Mouse (Mus musculus): ENCODE data around the gene Aox3. TPM values are rescaled to one million over a fixed set of nuclear protein-coding genes. Genes with fewer than 3 reads are reported as not detected.
A peak's percentile ranks its signal among the peaks of the same experiment; 100 is the strongest.

Aox3 gene
- total and polyA plus RNA-seq, 3 experiments: 0.08 to 0.43 (median 0.14) TPM

DNA sequence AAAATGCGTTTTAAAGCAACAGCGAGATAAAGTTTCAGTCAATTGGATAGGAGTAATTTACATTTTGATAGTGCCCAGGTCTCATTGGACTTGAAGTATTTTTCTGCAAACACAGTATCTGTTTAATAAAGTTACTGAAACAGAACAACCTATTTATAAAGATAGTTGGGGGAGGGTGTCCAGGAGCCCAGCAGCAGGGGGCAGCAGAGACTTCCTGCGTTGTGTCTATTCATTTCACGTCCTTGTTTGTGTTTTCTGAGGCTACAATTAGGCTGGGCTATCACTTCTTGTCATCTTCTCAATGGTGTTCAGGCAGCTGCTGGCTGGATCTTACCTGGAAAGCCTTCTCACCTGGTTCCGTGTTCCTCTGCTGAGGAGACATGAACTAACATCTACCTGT, 43.8 kb downstream of the Aox3 start:
- Histone ChIP-seq H3K9ac (ENCODE audit: insufficient read depth, low read depth) (no peak overlapping the region), H3K4me3 (replicated peaks in 1 of 3; ENCODE audit: low read depth in 2 of 3, low read length in 2 of 3, poor library complexity in 1 of 3) (no peak overlapping the region), H3K27ac (ENCODE audit: insufficient read depth, low read depth) (no peak overlapping the region), H3K9me3 (replicated peaks; ENCODE audit: low read length) (no peaks in the 10 kb centered on the region), H3K4me2 (ENCODE audit: insufficient read depth, low read depth, poor library complexity, severe bottlenecking) (no peak overlapping the region), H3K4me1 (ENCODE audit: control insufficient read depth in 1 of 2, insufficient read depth in 2 of 2) (peaks cover 0 to 3% of the 10 kb centered on the region in 2 experiments; a peak in 1 of 4 replicates), H3K79me2 (replicated peaks; ENCODE audit: control insufficient read depth, extremely low read depth, insufficient read depth, poor library complexity, severe bottlenecking) (no peaks in the 10 kb centered on the region), H3K27me3 (replicated peaks) (no peaks in the 10 kb centered on the region), H3K36me3 (replicated peaks in 1 of 2; ENCODE audit: control insufficient read depth in 1 of 2, insufficient read depth in 1 of 2, low read length in 1 of 2) (no peaks in the 10 kb centered on the region)
- TF ChIP-seq SIN3A (IDR thresholded peaks at IDR 0.05; ENCODE audit: low read length) (no peak), MAFK (IDR thresholded peaks at IDR 0.05; ENCODE audit: insufficient replicate concordance, low read length) (no peak), SMC3 (IDR thresholded peaks at IDR 0.05; ENCODE audit: low read depth, low read length) (peak; percentile 98), MYC (IDR thresholded peaks at IDR 0.05; ENCODE audit: low read depth, low read length) (no peak), CTCF (conservative IDR thresholded peaks at IDR 0.05 in 1 of 2, IDR thresholded peaks at IDR 0.05 in 1 of 2; ENCODE audit: low read depth in 2 of 2, low read length in 2 of 2) (peak; percentile 65 to 97), BHLHE40 (IDR thresholded peaks at IDR 0.05; ENCODE audit: low read depth, low read length) (0 out of 2 replicates have a peak, but pooled peaks have one; percentile 10), KAT2A (IDR thresholded peaks at IDR 0.05; ENCODE audit: insufficient replicate concordance, low read length) (no peak), ZC3H11A (IDR thresholded peaks at IDR 0.05; ENCODE audit: low read depth, low read length) (peak; percentile 95), CHD1 (IDR thresholded peaks at IDR 0.05; ENCODE audit: low read depth, low read length) (no peak), RAD21 (IDR thresholded peaks at IDR 0.05; ENCODE audit: low read depth, low read length) (peak; percentile 94), JUN (IDR thresholded peaks at IDR 0.05; ENCODE audit: insufficient read depth, low read depth, low read length) (no peak), IRF4 (IDR thresholded peaks at IDR 0.05; ENCODE audit: low read depth, low read length) (peak; percentile 57), USF2 (conservative IDR thresholded peaks at IDR 0.05; ENCODE audit: low read depth, low read length) (no peak), CHD2 (IDR thresholded peaks at IDR 0.05; ENCODE audit: low read length) (0 out of 2 replicates have a peak, but pooled peaks have one; percentile 49), MEF2A (IDR thresholded peaks at IDR 0.05; ENCODE audit: borderline replicate concordance, low read depth, low read length) (peak; percentile 44; the same call in 1 of the 2 replicates), MAZ (IDR thresholded peaks at IDR 0.05; ENCODE audit: low read depth, low read length) (no peak), NELFE (IDR thresholded peaks at IDR 0.05; ENCODE audit: low read depth, low read length) (0 out of 2 replicates have a peak, but pooled peaks have one; percentile 25)
- in situ Hi-C loops (cut with MboI; ENCODE audit: low pct_ligation_motif_present, low pct_unique_long_range_greater_than_20kb, low sequenced_read_pairs) (loop anchor here (5.0 kb wide), 1 partner anchor 116 kb away; no protein-coding TSS in a partner anchor), dilution Hi-C loops (cut with MboI; ENCODE audit: extremely low pct_ligation_motif_present, extremely low pct_unique_long_range_greater_than_20kb, low sequenced_read_pairs) (no loop called here)
- DNase-seq (ENCODE audit: extremely low read depth): peak; percentile 51

DNA sequence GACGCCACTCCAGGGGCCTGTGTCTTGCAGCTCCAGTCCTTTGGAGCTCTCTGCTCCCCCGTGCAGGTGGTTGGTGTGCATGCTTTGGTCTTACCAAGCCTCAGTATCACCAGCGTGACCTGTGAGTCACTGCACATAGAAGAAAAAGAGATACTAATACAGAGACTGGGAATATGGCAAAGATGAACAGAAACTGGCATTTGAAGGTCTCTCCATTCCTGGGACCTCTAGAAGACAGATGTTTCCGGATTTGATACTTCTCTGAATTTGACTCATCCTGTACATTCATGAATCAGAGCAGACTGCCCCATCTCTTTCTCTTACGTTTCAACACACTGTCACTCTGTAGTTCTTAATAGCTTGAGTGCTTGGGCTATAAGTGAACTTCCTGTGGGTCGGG, 57.0 kb downstream of the Aox3 start:
- in situ Hi-C loops (cut with MboI; ENCODE audit: low pct_ligation_motif_present, low pct_unique_long_range_greater_than_20kb, low sequenced_read_pairs): no loop called here
- dilution Hi-C loops (cut with MboI; ENCODE audit: extremely low pct_ligation_motif_present, extremely low pct_unique_long_range_greater_than_20kb, low sequenced_read_pairs): no loop called here
- H3K4me3 ChIP-seq (replicated peaks in 1 of 3; ENCODE audit: low read depth in 2 of 3, low read length in 2 of 3, poor library complexity in 1 of 3): no peak overlapping the region
- TF ChIP-seq NRF1 (IDR thresholded peaks at IDR 0.05; ENCODE audit: low read depth, low read length) (no peak), RCOR1 (conservative IDR thresholded peaks at IDR 0.05; ENCODE audit: low read depth, low read length) (peak; percentile 80; the same call in 1 of the 2 replicates), MAX (IDR thresholded peaks at IDR 0.05; ENCODE audit: low read length) (peak; percentile 53; the same call in 1 of the 2 replicates), ZNF384 (IDR thresholded peaks at IDR 0.05; ENCODE audit: low read depth, low read length) (no peak), HCFC1 (IDR thresholded peaks at IDR 0.05; ENCODE audit: low read depth, low read length) (no peak), CTCF (conservative IDR thresholded peaks at IDR 0.05 in 1 of 2, IDR thresholded peaks at IDR 0.05 in 1 of 2; ENCODE audit: low read depth in 2 of 2, low read length in 2 of 2) (no peak), GABPA (IDR thresholded peaks at IDR 0.05; ENCODE audit: insufficient replicate concordance, low read depth, low read length) (no peak), ETS1 (conservative IDR thresholded peaks at IDR 0.05; ENCODE audit: low read depth, low read length) (peak; percentile 87), EP300 (IDR thresholded peaks at IDR 0.05; ENCODE audit: low read length) (peak; percentile 87), ZMIZ1 (IDR thresholded peaks at IDR 0.05; ENCODE audit: low read depth, low read length) (no peak), CHD2 (IDR thresholded peaks at IDR 0.05; ENCODE audit: low read length) (peak; percentile 57; the same call in 1 of the 2 replicates), POLR2A (IDR thresholded peaks at IDR 0.05; ENCODE audit: low read depth, low read length) (no peak), BHLHE40 (IDR thresholded peaks at IDR 0.05; ENCODE audit: low read depth, low read length) (peak; percentile 88), MAZ (IDR thresholded peaks at IDR 0.05; ENCODE audit: low read depth, low read length) (0 out of 2 replicates have a peak, but pooled peaks have one; percentile 23), TCF12 (IDR thresholded peaks at IDR 0.05; ENCODE audit: low read depth, low read length) (peak; percentile 62; the same call in 1 of the 2 replicates), USF1 (IDR thresholded peaks at IDR 0.05; ENCODE audit: low read depth, low read length) (no peak), ZKSCAN1 (IDR thresholded peaks at IDR 0.05; ENCODE audit: borderline replicate concordance, low read depth, low read length) (no peak), MEF2A (IDR thresholded peaks at IDR 0.05; ENCODE audit: borderline replicate concordance, low read depth, low read length) (peak; percentile 74; the same call in 1 of the 2 replicates), ELF1 (IDR thresholded peaks at IDR 0.05; ENCODE audit: low read depth, low read length) (no peak), KAT2A (IDR thresholded peaks at IDR 0.05; ENCODE audit: insufficient replicate concordance, low read length) (no peak)

More for the DNA sequence above, 57.0 kb downstream of the Aox3 start:
- peak overlapping the region; percentile 44; the same call in 1 of the 2 replicates for H3K4me2 ChIP-seq (ENCODE audit: insufficient read depth, low read depth, poor library complexity, severe bottlenecking)
- peaks cover 15 to 16% of the 10 kb centered on the region in 2 experiments for H3K4me1 ChIP-seq (ENCODE audit: control insufficient read depth in 1 of 2, insufficient read depth in 2 of 2)
- no peaks in the 10 kb centered on the region for H3K36me3 ChIP-seq (replicated peaks in 1 of 2; ENCODE audit: control insufficient read depth in 1 of 2, insufficient read depth in 1 of 2, low read length in 1 of 2)
- H3K79me2 ChIP-seq (replicated peaks; ENCODE audit: control insufficient read depth, extremely low read depth, insufficient read depth, poor library complexity, severe bottlenecking): no peaks in the 10 kb centered on the region
- DNase-seq (ENCODE audit: extremely low read depth): peak; percentile 57
- no peak overlapping the region for H3K27ac ChIP-seq (ENCODE audit: insufficient read depth, low read depth)
- H3K9ac ChIP-seq (ENCODE audit: insufficient read depth, low read depth): 0 out of 2 replicates have a peak overlapping the region, but pooled peaks have one; percentile 17
- no peaks in the 10 kb centered on the region for H3K9me3 ChIP-seq (replicated peaks; ENCODE audit: low read length)
- H3K27me3 ChIP-seq (replicated peaks): no peaks in the 10 kb centered on the region

Data from CH12.LX (cell line).